Mouse (Mus musculus) spleen, adult 2 months (tissue): ENCODE data around the gene Gm49673. TPM values are rescaled to one million over a fixed set of nuclear protein-coding genes. Genes with fewer than 3 reads are reported as not detected.
"Not testable (repeated sequence)": the region's sequence is repeated elsewhere in the genome, so short reads cannot be mapped to it uniquely, and the experiment has no call there.

Experiments
- DNase-seq, 2 experiments: peaks; one replicate each; pipeline versions ENCODE4 v3.0.0 to v3.0.0-alpha.2; 2012 to 2021; ENCODE audit warnings: low spot score in 2 of 2, low read depth in 1 of 2
- H3K27ac ChIP-seq: fragments of 200-500 bp; 2 replicates; pipeline ENCODE4 v1.5.1; 2012; ENCODE audit warnings: low read length, inconsistent platforms; ENCODE audit not compliant: insufficient read depth
- H3K27me3 ChIP-seq: fragments of 200-500 bp; 2 replicates; pipeline ENCODE4 v1.6.1; 2012; ENCODE audit warnings: mild to moderate bottlenecking, moderate library complexity, low read length, inconsistent platforms; ENCODE audit not compliant: control insufficient read depth, insufficient read depth
- H3K36me3 ChIP-seq: fragments of 200-500 bp; 2 replicates; pipeline ENCODE4 v1.6.1; 2012; ENCODE audit warnings: mild to moderate bottlenecking, low read length, inconsistent platforms; ENCODE audit not compliant: control insufficient read depth, insufficient read depth
- H3K4me1 ChIP-seq: fragments of 200-500 bp; 2 replicates; pipeline ENCODE4 v1.6.1; 2011; ENCODE audit warnings: inconsistent platforms; ENCODE audit not compliant: control insufficient read depth, insufficient read depth, insufficient read length
- H3K4me3 ChIP-seq: fragments of 200-500 bp; 2 replicates; pipeline ENCODE4 v1.5.1; 2011; ENCODE audit warnings: mild to moderate bottlenecking, inconsistent platforms; ENCODE audit not compliant: insufficient read depth, insufficient read length; ENCODE audit errors: extremely low read depth
- CTCF ChIP-seq: fragments of 200-500 bp; IDR thresholded peaks from 2 replicates; pipeline ENCODE4 v1.5.1; 2011; ENCODE audit warnings: mild to moderate bottlenecking, inconsistent platforms; ENCODE audit not compliant: insufficient read depth, insufficient read length, insufficient replicate concordance; ENCODE audit errors: extremely low read depth
- POLR2A ChIP-seq: fragments of 200-500 bp; IDR thresholded peaks from 2 replicates; pipeline ENCODE4 v1.6.1; 2011; ENCODE audit warnings: low read depth, low read length, inconsistent platforms
- WGBS: fragments of 180-500 bp; shearing (Covaris S2); methylation state at CpG from one replicate; pipeline ENCODE4 v1.1.7; 2018; 5-methylcytosine and 5-hydroxymethylcytosine counted together
- polyA plus RNA-seq: library from polyadenylated mRNA; depleted of rRNA; stranded (reverse); fragments of >200 nt; gene quantifications from 2 replicates; pipeline ENCODE4 v1.2.3, GENCODE M21; 2012

Gene Gm49673
- polyA plus RNA-seq, 1 experiment = 3.0 TPM

- no peak for TF ChIP-seq CTCF
- Histone ChIP-seq H3K36me3 (peaks cover 23% of the 10 kb centered on the region), H3K27ac (peak overlapping the region; percentile 38; the same call in 1 of the 2 replicates), H3K27me3 (no peaks in the 10 kb centered on the region), H3K4me1 (peaks cover 3% of the 10 kb centered on the region; the same call in 1 of the 2 replicates), H3K4me3 (no peak overlapping the region)
- DNase-seq = no peak
- 34% methylated on average over 4 of the region's 4 CpGs for WGBS
Measured at GRCm38 (mm10) chr17:8171081-8171480, 23.5 kb upstream of the Gm49673 start.

- Histone ChIP-seq H3K4me3 (peak overlapping the region; percentile 12; the same call in 1 of the 2 replicates), H3K4me1 (peaks cover 3% of the 10 kb centered on the region; the same call in 1 of the 2 replicates), H3K27me3 (no peaks in the 10 kb centered on the region), H3K27ac (peak overlapping the region; percentile 91), H3K36me3 (peaks cover 17% of the 10 kb centered on the region)
- peak; percentile 39 to 54 for DNase-seq
- no peak for TF ChIP-seq POLR2A
- TF ChIP-seq CTCF = no peak
- 36% methylated on average over 7 of the region's 7 CpGs for WGBS
Measured at GRCm38 (mm10) chr17:8170331-8170730, 22.7 kb upstream of the Gm49673 start.

GRCm38 (mm10) chr17:8167436-8167835, 19.8 kb upstream of the Gm49673 start:
- not testable (repeated sequence) for H3K27me3 ChIP-seq, H3K4me3 ChIP-seq, DNase-seq, H3K4me1 ChIP-seq, H3K36me3 ChIP-seq, H3K27ac ChIP-seq
- WGBS = 87% methylated on average over 7 of the region's 8 CpGs

- H3K4me3 ChIP-seq, H3K36me3 ChIP-seq, DNase-seq, H3K27me3 ChIP-seq, H3K4me1 ChIP-seq, H3K27ac ChIP-seq: not testable (repeated sequence)
- 63% methylated on average over 2 of the region's 3 CpGs for WGBS
Measured at GRCm38 (mm10) chr17:8166454-8166853, 18.9 kb upstream of the Gm49673 start.

- not testable (repeated sequence) for DNase-seq, H3K4me1 ChIP-seq, H3K27me3 ChIP-seq, H3K27ac ChIP-seq, H3K36me3 ChIP-seq
- peak overlapping the region; percentile 56; the same call in 1 of the 2 replicates for H3K4me3 ChIP-seq
- 0% methylated on average over 11 of the region's 11 CpGs for WGBS
Measured at GRCm38 (mm10) chr17:8165977-8166376, 18.4 kb upstream of the Gm49673 start.

DNA sequence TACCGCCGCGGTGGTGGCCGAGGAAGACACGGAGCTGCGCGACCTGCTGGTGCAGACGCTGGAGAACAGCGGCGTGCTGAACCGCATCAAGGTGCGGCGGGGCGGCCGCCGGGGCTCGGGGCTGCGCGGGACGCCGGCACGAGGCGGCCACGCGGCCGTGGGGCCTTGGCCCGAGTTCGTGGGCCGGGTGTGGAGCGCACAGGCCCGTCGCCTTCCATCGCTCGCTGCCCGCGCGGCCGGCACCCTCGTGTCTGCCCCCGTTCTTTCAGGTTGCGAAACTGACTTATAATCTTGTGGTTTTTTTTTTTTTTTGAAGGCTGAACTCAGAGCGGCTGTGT, 18.0 kb upstream of the Gm49673 start:
- Histone ChIP-seq H3K27ac (peak overlapping the region; percentile 48), H3K4me3 (peak overlapping the region; percentile 56)
- under 1% methylated on average over 38 of the region's 42 CpGs for WGBS
- H3K36me3 ChIP-seq, H3K27me3 ChIP-seq, H3K4me1 ChIP-seq: not testable (repeated sequence)
- peak in 1 of 2 experiments; percentile 19 for DNase-seq

DNA sequence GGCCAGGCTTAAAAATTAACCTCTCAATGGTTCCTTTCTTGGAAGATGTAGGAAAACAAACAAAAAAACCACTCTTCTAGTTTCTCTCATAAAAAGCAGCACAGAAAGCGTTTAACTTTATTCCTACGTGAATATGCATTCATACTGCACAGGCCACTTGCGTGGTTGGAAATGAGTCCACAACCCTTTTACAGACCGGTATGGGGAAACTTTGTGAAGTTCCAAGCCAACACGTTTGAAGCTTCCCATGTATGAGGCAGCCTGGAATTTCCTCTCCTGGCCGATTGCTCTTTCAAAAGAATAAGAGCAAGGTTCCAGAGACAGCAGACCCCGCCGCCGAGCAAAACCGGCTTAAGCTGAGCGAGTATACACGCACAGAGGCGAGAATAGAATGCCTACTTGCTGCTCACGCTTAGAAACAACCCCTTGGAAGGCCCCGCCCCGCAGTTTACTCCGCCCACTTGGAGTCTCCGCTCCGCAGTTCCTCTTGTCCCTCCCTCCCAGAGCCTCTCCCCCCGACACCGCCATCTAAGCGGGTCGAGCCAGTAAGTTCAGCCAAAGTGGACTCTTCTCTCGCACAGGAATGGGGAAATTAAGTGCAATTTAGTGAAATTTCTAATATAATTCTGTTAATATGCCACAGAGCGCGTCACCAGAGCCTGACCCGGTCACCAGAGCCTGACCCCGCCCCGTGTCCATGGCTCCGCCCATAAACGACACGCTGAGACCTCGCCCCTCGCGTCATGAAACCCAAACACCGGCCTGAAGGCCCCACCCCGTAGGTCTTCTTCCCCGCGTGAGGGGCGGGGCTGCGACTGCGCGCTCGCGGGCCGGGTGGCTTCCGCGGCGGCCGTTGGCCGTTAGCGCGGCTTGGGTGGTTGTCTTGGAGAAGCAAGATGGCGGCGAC, 17.4 kb upstream of the Gm49673 start, which contains the start of gene Fgfr1op:
Fgfr1op (plus strand) TSS at position 801 of the 907 bp plus-strand sequence.
- Histone ChIP-seq H3K27ac (peak within 1 kb of the TSS; percentile 48), H3K4me3 (peak within 1 kb of the TSS; percentile 56)
- not testable (repeated sequence) for H3K27me3 ChIP-seq, DNase-seq, H3K4me1 ChIP-seq, H3K36me3 ChIP-seq
- 1% methylated on average over 21 of the region's 55 CpGs for WGBS

DNA sequence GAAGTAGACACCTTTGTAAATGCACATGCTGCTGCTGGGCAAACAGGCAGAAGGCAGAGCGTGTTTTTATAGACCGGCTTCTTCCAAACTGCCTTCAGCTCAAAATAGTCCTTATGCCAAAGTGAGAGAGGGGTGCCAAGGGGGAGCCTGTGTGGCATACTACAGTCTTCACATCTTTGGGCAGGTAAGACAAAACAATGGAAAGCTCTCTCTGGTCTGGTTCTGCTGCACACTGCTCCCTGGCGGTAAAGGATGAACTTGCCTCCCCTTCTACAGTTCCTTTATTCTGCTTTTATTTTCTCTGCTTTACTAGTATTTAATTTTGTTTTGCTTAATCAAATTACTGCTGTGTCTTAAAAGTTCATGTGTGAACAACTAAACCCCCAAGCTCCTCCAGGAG, 13.4 kb upstream of the Gm49673 start:
- WGBS = 48% methylated on average over 3 of the region's 3 CpGs
- H3K4me3 ChIP-seq, H3K36me3 ChIP-seq, H3K4me1 ChIP-seq, H3K27ac ChIP-seq, H3K27me3 ChIP-seq: not testable (repeated sequence)
- DNase-seq = peak in 1 of 2 experiments; percentile 53

DNA sequence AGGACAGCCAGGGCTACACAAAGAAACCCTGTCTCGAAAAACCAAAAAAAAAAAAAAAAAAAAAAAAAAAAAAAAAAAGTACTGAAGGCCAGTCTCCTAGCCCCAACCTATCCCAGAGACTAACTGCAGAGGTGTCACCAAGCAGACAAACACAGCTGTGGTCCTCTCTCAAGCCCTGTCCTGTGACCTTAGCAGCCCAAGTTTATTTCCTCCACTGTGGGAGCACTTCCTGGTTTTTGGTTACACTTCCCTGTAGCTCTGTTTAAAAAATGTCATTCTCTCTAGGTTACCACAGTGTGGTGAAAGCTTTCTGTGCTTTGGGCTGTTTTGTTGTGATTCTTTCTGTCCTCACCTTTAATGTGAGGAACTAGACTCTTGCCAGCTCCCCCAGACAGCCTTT, 11.0 kb upstream of the Gm49673 start:
- not testable (repeated sequence) for H3K36me3 ChIP-seq, DNase-seq, H3K4me3 ChIP-seq, H3K4me1 ChIP-seq, H3K27me3 ChIP-seq, H3K27ac ChIP-seq
- no CpG with 5 or more reads among the region's 1 CpGs for WGBS

GRCm38 (mm10) chr17:8155982-8156381, 8.4 kb upstream of the Gm49673 start:
- not testable (repeated sequence) for H3K4me1 ChIP-seq, H3K27ac ChIP-seq, H3K27me3 ChIP-seq, H3K4me3 ChIP-seq, H3K36me3 ChIP-seq, DNase-seq
- 100% methylated on average over 1 of the region's 8 CpGs for WGBS

DNA sequence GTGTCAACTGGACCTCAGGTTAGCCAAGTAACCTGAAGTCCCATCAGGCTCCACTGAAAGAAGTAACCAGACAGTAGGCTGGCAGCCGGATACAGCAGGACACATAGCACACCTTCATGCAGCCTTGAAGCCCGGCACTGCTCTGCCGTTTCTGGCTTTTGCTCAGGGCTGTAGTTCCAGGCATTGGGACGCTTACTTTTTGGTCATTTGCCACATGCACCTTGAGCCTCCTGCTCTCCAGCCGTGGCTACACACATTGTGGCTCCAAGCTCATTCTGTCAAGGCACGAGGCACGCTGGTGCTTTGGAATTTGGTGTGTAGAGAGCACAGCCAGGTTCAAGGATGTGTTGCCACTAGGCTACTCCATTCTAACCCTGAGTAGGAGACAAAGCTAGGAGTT, 7.4 kb upstream of the Gm49673 start:
- H3K27ac ChIP-seq, H3K4me3 ChIP-seq, H3K36me3 ChIP-seq, DNase-seq, H3K4me1 ChIP-seq, H3K27me3 ChIP-seq: not testable (repeated sequence)
- WGBS = 91% methylated on average over 7 of the region's 7 CpGs
